Mouse (Mus musculus): ENCODE measurements around the gene Rad54l.

DNA sequence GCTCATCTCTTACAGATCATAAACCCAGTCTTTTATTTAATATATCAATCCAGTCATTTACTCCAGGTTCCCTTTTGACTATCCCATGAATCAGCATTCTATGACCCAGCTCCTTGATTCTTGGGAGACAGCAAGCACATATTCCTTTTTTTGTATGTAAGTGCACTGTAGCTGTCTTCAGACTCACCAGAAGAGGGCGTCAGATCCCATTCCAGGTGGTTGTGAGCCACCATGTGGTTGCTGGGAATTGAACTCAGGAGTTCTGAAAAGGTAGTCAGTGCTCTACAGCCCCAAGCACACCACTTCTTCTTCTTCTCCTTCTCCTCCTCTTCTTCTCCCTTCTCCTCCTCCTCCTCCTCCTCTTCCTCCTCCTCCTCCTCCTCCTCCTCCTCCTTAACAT, 65.9 kb downstream of the Rad54l start:
- TF ChIP-seq CTCF (IDR thresholded peaks at IDR 0.05; ENCODE audit: extremely low read depth, insufficient read depth, insufficient read length, insufficient replicate concordance) (no peak), POLR2A (IDR thresholded peaks at IDR 0.05; ENCODE audit: low read depth, low read length) (no peak)
